Mouse (Mus musculus) C2C12 (cell line): ENCODE measurements around the gene Atg9b.

Source experiments
- CEBPB ChIP-seq: IDR thresholded peaks from one replicate; pipeline ENCODE4 v1.6.1; 2011; ENCODE audit warnings: low read depth, mild to moderate bottlenecking, control low read depth, moderate library complexity
- CTCF ChIP-seq: IDR thresholded peaks from one replicate; pipeline ENCODE4 v1.5.1; 2011; ENCODE audit not compliant: control insufficient read depth, insufficient read depth, insufficient read length
- FOSL1 ChIP-seq: IDR thresholded peaks from one replicate; pipeline ENCODE4 v1.8.0; 2011; ENCODE audit warnings: mild to moderate bottlenecking, low read length; ENCODE audit not compliant: poor library complexity, insufficient read depth, severe bottlenecking
- MAX ChIP-seq: IDR thresholded peaks from one replicate; pipeline ENCODE4 v1.6.1; 2011; ENCODE audit warnings: mild to moderate bottlenecking, control low read depth
- MYOD1 ChIP-seq: IDR thresholded peaks from one replicate; pipeline ENCODE4 v1.6.1; 2011; ENCODE audit warnings: low read depth; ENCODE audit not compliant: control insufficient read depth, insufficient read length
- MYOG ChIP-seq: IDR thresholded peaks from one replicate; pipeline ENCODE4 v1.6.1; 2011; ENCODE audit not compliant: control insufficient read depth, insufficient read length; ENCODE audit errors: extremely low read depth
- USF1 ChIP-seq: IDR thresholded peaks from one replicate; pipeline ENCODE4 v1.6.1; 2011; ENCODE audit warnings: low read depth, mild to moderate bottlenecking, control low read depth, moderate library complexity

- peak; percentile 33 for TF ChIP-seq CTCF
- no peak for TF ChIP-seq MAX
- no peak for TF ChIP-seq USF1
- no peak for TF ChIP-seq MYOG
- TF ChIP-seq MYOD1 = no peak
- no peak for TF ChIP-seq CEBPB
- no peak for TF ChIP-seq FOSL1
Observed at GRCm38 (mm10) chr5:24416222-24416736, 24.3 kb upstream of the Atg9b start.
